Comparison of ENCODE assay signal across 8 mouse cellular contexts in the genomic region with DNA sequence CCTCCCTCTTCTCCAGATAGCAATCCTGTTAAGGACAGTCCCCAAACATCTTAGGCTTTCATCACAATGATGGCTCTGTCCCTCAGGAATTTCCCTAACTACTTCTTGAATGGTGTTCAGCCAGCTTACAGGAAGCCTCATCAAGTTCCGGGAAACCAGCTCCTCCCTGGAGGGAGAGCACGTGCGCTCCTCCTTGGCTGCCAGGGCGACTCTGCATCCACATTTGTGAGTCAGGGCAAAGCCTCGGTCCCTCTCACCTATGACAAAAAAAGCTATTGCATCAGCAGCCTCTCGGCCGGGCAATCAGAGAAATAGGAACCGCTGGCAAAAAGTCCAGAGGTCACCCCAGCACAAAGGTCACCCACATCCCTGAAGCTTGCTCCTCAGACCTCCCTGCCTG. TPM values are rescaled to one million over a fixed set of nuclear protein-coding genes. Genes with fewer than 3 reads are reported as not detected.
A peak's percentile ranks its signal among the peaks of the same experiment; 100 is the strongest.
DNase-seq lines count a peak whose midpoint lies in the region; ATAC-seq and TF ChIP-seq lines count a peak whose summit lies in the region.

No protein-coding gene starts in this region.

- no peak for ATAC-seq in cerebellum, adult (ENCODE audit: insufficient number of reproducible peaks, low FRiP score, low TSS enrichment)
- no peak for ATAC-seq in limb, embryonic 13.5 days (ENCODE audit: low FRiP score, low read depth)
- peak; percentile 70 for ATAC-seq in stomach, postnatal 0 days (ENCODE audit: low FRiP score, low TSS enrichment)

- no peaks in the 10 kb centered on the region for H3K9me3 ChIP-seq in limb, embryonic 13.5 days
- no peaks in the 10 kb centered on the region for H3K9me3 ChIP-seq in stomach, postnatal 0 days (ENCODE audit: control insufficient read depth, low read length)

- H3K27me3 ChIP-seq in cerebellum, adult 2 months (ENCODE audit: control insufficient read depth, insufficient read depth, low read length), result no peaks in the 10 kb centered on the region
- H3K27me3 ChIP-seq in limb, embryonic 13.5 days, result no peaks in the 10 kb centered on the region; the same call in 1 of the 2 replicates
- no peaks in the 10 kb centered on the region for H3K27me3 ChIP-seq in stomach, postnatal 0 days (ENCODE audit: control insufficient read depth, insufficient read depth, low read length)

- no peak for TF ChIP-seq EP300 in stomach, postnatal 0 days (optimal IDR thresholded peaks at IDR 0.05)

- TF ChIP-seq CTCF in cerebellum, adult 2 months (IDR thresholded peaks at IDR 0.05; ENCODE audit: borderline replicate concordance, insufficient read depth, low read depth, low read length), result no peak
- no peak for TF ChIP-seq CTCF in lung, adult 2 months (IDR thresholded peaks at IDR 0.05; ENCODE audit: insufficient read depth, low read length)
- no peak for TF ChIP-seq CTCF in stomach, postnatal 0 days (IDR thresholded peaks at IDR 0.05; ENCODE audit: low read depth)

- TF ChIP-seq POLR2A in cerebellum, adult 2 months (IDR thresholded peaks at IDR 0.05; ENCODE audit: borderline replicate concordance, insufficient read depth, low read length), result no peak
- TF ChIP-seq POLR2A in lung, adult 2 months (IDR thresholded peaks at IDR 0.05; ENCODE audit: borderline replicate concordance, extremely low read depth, low read depth, low read length), result no peak

- H3K9ac ChIP-seq in limb, embryonic 13.5 days, result no peak overlapping the region
- no peak overlapping the region for H3K9ac ChIP-seq in stomach, postnatal 0 days (ENCODE audit: low read length)

- H3K4me1 ChIP-seq in cerebellum, adult 2 months (ENCODE audit: control insufficient read depth, insufficient read depth, low read length), result peaks cover 56% of the 10 kb centered on the region
- peaks cover 16% of the 10 kb centered on the region for H3K4me1 ChIP-seq in lung, adult 2 months (ENCODE audit: control insufficient read depth, insufficient read depth, low read length)
- peaks cover 75% of the 10 kb centered on the region for H3K4me1 ChIP-seq in limb, embryonic 13.5 days
- H3K4me1 ChIP-seq in stomach, postnatal 0 days (replicated peaks; ENCODE audit: control insufficient read depth, insufficient read depth), result peaks cover 11% of the 10 kb centered on the region

- no peaks in the 10 kb centered on the region for H3K36me3 ChIP-seq in limb, embryonic 13.5 days
- no peaks in the 10 kb centered on the region for H3K36me3 ChIP-seq in stomach, postnatal 0 days (ENCODE audit: control insufficient read depth, insufficient read depth, low read length)

- WGBS in cerebellum, adult 2 months, result 24% methylated on average over 8 of the region's 8 CpGs
- 23% methylated on average over 8 of the region's 8 CpGs for WGBS in lung, adult 2 months
- 11% methylated on average over 8 of the region's 8 CpGs for WGBS in limb, embryonic 13.5 days
- 18% methylated on average over 8 of the region's 8 CpGs for WGBS in stomach, postnatal 0 days

- no peak overlapping the region for H3K4me3 ChIP-seq in cerebellum, adult 2 months (replicated peaks; ENCODE audit: insufficient read depth, low read depth, low read length)
- no peak overlapping the region for H3K4me3 ChIP-seq in lung, adult 2 months (replicated peaks; ENCODE audit: extremely low read depth, low read depth, low read length)
- no peak overlapping the region for H3K4me3 ChIP-seq in limb, embryonic 13.5 days
- no peak overlapping the region for H3K4me3 ChIP-seq in stomach, postnatal 0 days (ENCODE audit: low read depth, low read length)

- peak; percentile 50 to 57 for DNase-seq in cerebellum, adult 2 months
- peak; percentile 66 to 77 for DNase-seq in lung, adult 18-20 months
- no peak for DNase-seq in lung, adult 2 months
- DNase-seq in stomach, postnatal 0 days (ENCODE audit: low spot score), result peak; percentile 83
- DNase-seq in frontal cortex, adult 2 months (ENCODE audit: extremely low spot score in 1 of 2, low spot score in 1 of 2), result no peak
- DNase-seq in ovary, postnatal 14 days (ENCODE audit: low spot score), result no peak

- peak overlapping the region; percentile 64 for H3K27ac ChIP-seq in cerebellum, adult 2 months (ENCODE audit: insufficient read depth, low read length)
- peak overlapping the region; percentile 40; the same call in 1 of the 2 replicates for H3K27ac ChIP-seq in limb, embryonic 13.5 days
- peak overlapping the region; percentile 89 for H3K27ac ChIP-seq in stomach, postnatal 0 days (replicated peaks)

- peak overlapping the region; percentile 30; the same call in 1 of the 2 replicates for H3K4me2 ChIP-seq in limb, embryonic 13.5 days (replicated peaks)
- H3K4me2 ChIP-seq in stomach, postnatal 0 days (replicated peaks; ENCODE audit: low read depth), result 0 out of 2 replicates have a peak overlapping the region, but pooled peaks have one; percentile 11

RNA-seq across cellular contexts. Expression of a gene that starts 13.3 kb away (rescaled TPM):
- polyA plus RNA-seq in cerebellum, adult 2 months (2012; rRNA removed), result 26.2 and 26.3 TPM in 2 replicates
- 12.9 and 16.5 TPM in 2 replicates for polyA plus RNA-seq in lung, adult 2 months (2012; rRNA removed)
- 14.2 and 14.5 TPM in 2 replicates for polyA plus RNA-seq in limb, embryonic 13.5 days (2015; fragmentation: Nextera tagmentation; extraction: Ambion mirVana)
- polyA plus RNA-seq in stomach, postnatal 0 days (2015; fragmentation: Nextera tagmentation; extraction: Ambion mirVana), result 79.0 and 90.0 TPM in 2 replicates
- 6.7 and 9.5 TPM in 2 replicates for polyA plus RNA-seq in frontal cortex, adult 2 months (2012; rRNA removed)

RNA-seq across cellular contexts. Expression of a gene that starts 56.0 kb away (rescaled TPM):
- 2.1 and 3.4 TPM in 2 replicates for polyA plus RNA-seq in cerebellum, adult 2 months (2012; rRNA removed)
- 6.9 and 7.9 TPM in 2 replicates for polyA plus RNA-seq in lung, adult 2 months (2012; rRNA removed)
- polyA plus RNA-seq in limb, embryonic 13.5 days (2015; fragmentation: Nextera tagmentation; extraction: Ambion mirVana), result 2.4 and 3.7 TPM in 2 replicates
- 4.9 and 6.0 TPM in 2 replicates for polyA plus RNA-seq in stomach, postnatal 0 days (2015; fragmentation: Nextera tagmentation; extraction: Ambion mirVana)
- 9.5 and 9.8 TPM in 2 replicates for polyA plus RNA-seq in frontal cortex, adult 2 months (2012; rRNA removed)

Comparison
In these comparisons a context has a peak if more than half of its experiments do, and no peak if none do; other contexts are left out.
1. DNase-seq: peak in cerebellum, adult 2 months (2 of 2), lung, adult 18-20 months (2 of 2) and stomach, postnatal 0 days (single experiment); none in lung, adult 2 months (single experiment), frontal cortex, adult 2 months (0 of 2) and ovary, postnatal 14 days (single experiment).
2. Peak in every context shown above with its lines, with median percentiles within 50 percentile points of each other: H3K27ac ChIP-seq.